Mouse (Mus musculus) forebrain, embryonic 15.5 days (tissue): Measurements from ENCODE around the gene Kif14. TPM values are rescaled to one million over a fixed set of nuclear protein-coding genes. Genes with fewer than 3 reads are reported as not detected.

Source experiments
- ATAC-seq: fragments of 200-750 bp; cut with Nextera tagmentation; replicated peaks from 2 replicates; pipeline ENCODE4 v1.8.0; 2017; ENCODE audit warnings: mild to moderate bottlenecking, moderate TSS enrichment, moderate library complexity
- H3K27ac ChIP-seq: fragments of 300-500 bp; sonication (generic); replicated peaks from 2 replicates; pipeline ENCODE4 v1.5.1; 2015; ENCODE audit warnings: mild to moderate bottlenecking, inconsistent platforms
- H3K27me3 ChIP-seq: fragments of 300-500 bp; sonication (generic); 2 replicates; pipeline ENCODE4 v1.6.1; 2015; ENCODE audit warnings: inconsistent platforms
- H3K36me3 ChIP-seq: fragments of 300-500 bp; sonication (generic); 2 replicates; pipeline ENCODE4 v1.6.1; 2015; ENCODE audit warnings: mild to moderate bottlenecking, inconsistent platforms
- H3K4me1 ChIP-seq: fragments of 300-500 bp; sonication (generic); 2 replicates; pipeline ENCODE4 v1.6.1; 2015; ENCODE audit warnings: inconsistent platforms
- H3K4me2 ChIP-seq: fragments of 300-500 bp; sonication (generic); replicated peaks from 2 replicates; pipeline ENCODE4 v1.6.1; 2015; ENCODE audit warnings: mild to moderate bottlenecking, inconsistent platforms
- H3K4me3 ChIP-seq: fragments of 300-500 bp; sonication (generic); 2 replicates; pipeline ENCODE4 v1.5.1; 2015; ENCODE audit warnings: mild to moderate bottlenecking, inconsistent platforms
- H3K9ac ChIP-seq: fragments of 300-500 bp; sonication (generic); replicated peaks from 2 replicates; pipeline ENCODE4 v1.6.1; 2015; ENCODE audit warnings: mild to moderate bottlenecking, inconsistent platforms
- H3K9me3 ChIP-seq: fragments of 300-500 bp; sonication (generic); 2 replicates; pipeline ENCODE4 v1.6.1; 2016; ENCODE audit warnings: inconsistent platforms
- WGBS: fragments of 180-500 bp; shearing (Covaris S2); methylation state at CpG from one replicate; pipeline ENCODE4 v1.1.7; 2015; ENCODE audit warnings: mixed read lengths; 5-methylcytosine and 5-hydroxymethylcytosine counted together
- polyA plus RNA-seq: library from polyadenylated mRNA; unstranded; fragments of >200 nt; fragmentation: Nextera tagmentation; extraction: Ambion mirVana; gene quantifications from 2 replicates; pipeline ENCODE4 v1.2.1, GENCODE M21; 2015

The Kif14 gene
- polyA plus RNA-seq, 1 experiment from 2014 or later = 2.3 TPM

- no peak overlapping the region for H3K4me3 ChIP-seq
- ATAC-seq = no peak
- no peaks in the 10 kb centered on the region for H3K36me3 ChIP-seq
- no peak overlapping the region for H3K27ac ChIP-seq
- no peaks in the 10 kb centered on the region for H3K27me3 ChIP-seq
- no peak overlapping the region for H3K9ac ChIP-seq
- WGBS = 44% methylated on average over 16 of the region's 16 CpGs
- H3K9me3 ChIP-seq = no peaks in the 10 kb centered on the region
- no peak overlapping the region for H3K4me2 ChIP-seq
- H3K4me1 ChIP-seq = no peaks in the 10 kb centered on the region
These were observed 111.9 kb downstream of the Kif14 start for GRCm38 (mm10) chr1:136577890-136578663.

DNA sequence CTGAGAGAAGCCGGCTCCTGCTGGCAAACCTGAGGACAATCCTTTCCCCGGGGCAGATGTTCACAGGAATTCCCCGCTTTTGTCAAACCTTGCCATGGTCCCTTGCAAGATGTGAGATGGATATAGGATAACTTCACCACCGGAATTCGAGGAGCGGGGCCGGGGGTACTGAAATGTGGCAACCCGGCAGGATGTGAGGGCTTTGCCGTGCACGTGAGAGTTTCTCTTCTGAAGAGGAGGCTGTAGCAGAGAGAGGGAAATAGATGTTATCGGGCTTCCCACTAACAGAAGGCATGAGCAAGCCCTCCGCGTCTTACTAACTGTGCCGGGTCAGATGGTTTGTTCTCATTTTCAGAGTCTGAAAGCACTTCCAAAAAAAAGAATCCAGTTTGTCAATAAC is 113.2 kb downstream of the Kif14 start:
- Histone ChIP-seq H3K4me3 (no peak overlapping the region), H3K36me3 (no peaks in the 10 kb centered on the region), H3K27ac (no peak overlapping the region), H3K27me3 (no peaks in the 10 kb centered on the region), H3K9ac (no peak overlapping the region), H3K4me2 (no peak overlapping the region), H3K4me1 (no peaks in the 10 kb centered on the region), H3K9me3 (no peaks in the 10 kb centered on the region)
- ATAC-seq = no peak
- 90% methylated on average over 14 of the region's 14 CpGs for WGBS

DNA sequence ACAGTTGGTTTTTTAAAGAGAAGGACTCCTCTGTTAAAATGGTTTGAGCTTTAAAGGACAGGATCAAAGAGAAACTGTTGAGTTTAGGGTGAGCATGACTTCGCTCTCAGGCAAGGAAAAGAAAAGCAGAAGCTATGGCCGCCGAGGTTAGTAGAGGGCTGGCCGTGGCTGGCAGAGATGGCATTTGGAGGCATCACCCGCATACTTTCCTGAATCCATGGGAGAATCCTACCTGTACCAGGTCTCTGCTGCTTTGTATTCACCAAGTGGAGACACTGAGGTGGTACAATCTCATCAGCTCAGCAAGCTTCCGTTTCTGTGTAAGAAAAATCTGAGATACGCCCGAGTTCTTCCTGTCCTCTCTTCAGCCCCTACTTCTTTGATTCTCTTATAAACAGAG is 114.1 kb downstream of the Kif14 start:
- no peaks in the 10 kb centered on the region for H3K4me1 ChIP-seq
- WGBS = 88% methylated on average over 8 of the region's 8 CpGs
- H3K36me3 ChIP-seq = no peaks in the 10 kb centered on the region
- no peak for ATAC-seq
- no peaks in the 10 kb centered on the region for H3K9me3 ChIP-seq
- H3K27me3 ChIP-seq = no peaks in the 10 kb centered on the region
- H3K27ac ChIP-seq = no peak overlapping the region
- H3K4me2 ChIP-seq = no peak overlapping the region
- no peak overlapping the region for H3K4me3 ChIP-seq
- H3K9ac ChIP-seq = no peak overlapping the region

Other genes with a start within 250 kb of the Kif14 start
- gene Inava, start 232.1 kb upstream of the Kif14 start, polyA plus RNA-seq = 4.4 and 6.6 TPM in 2 replicates
- gene Gpr25, start 205.5 kb upstream of the Kif14 start, polyA plus RNA-seq = 0.34 and 0.41 TPM in 2 replicates
- gene Camsap2, start 120.2 kb upstream of the Kif14 start, polyA plus RNA-seq = 27.8 and 27.9 TPM in 2 replicates
- gene Ddx59, start 51.1 kb upstream of the Kif14 start, polyA plus RNA-seq = 17.4 and 18.4 TPM in 2 replicates
- gene Zfp281, start 158.6 kb downstream of the Kif14 start, polyA plus RNA-seq = 27.9 and 29.2 TPM in 2 replicates